Mouse (Mus musculus) heart, postnatal 0 days (tissue): Measurements from ENCODE around the gene Gm28038. TPM values are rescaled to one million over a fixed set of nuclear protein-coding genes. Genes with fewer than 3 reads are reported as not detected.

ENCODE experiments used
- ATAC-seq: fragments of 200-750 bp; cut with Nextera tagmentation; 2 replicates; pipeline ENCODE4 v1.8.0; 2017; ENCODE audit warnings: low read depth, moderate number of reproducible peaks, moderate library complexity; ENCODE audit not compliant: insufficient read depth
- DNase-seq: peaks from one replicate; pipeline ENCODE4 v3.0.0-alpha.2; 2016; ENCODE audit warnings: low spot score
- H3K27ac ChIP-seq: fragments of 300-500 bp; sonication (generic); 2 replicates; pipeline ENCODE4 v1.5.1; 2014; ENCODE audit warnings: low read depth, mild to moderate bottlenecking
- H3K27me3 ChIP-seq: fragments of 300-500 bp; sonication (generic); 2 replicates; pipeline ENCODE4 v1.6.1; 2014; ENCODE audit warnings: low read length, mixed read lengths; ENCODE audit not compliant: control insufficient read depth, insufficient read depth
- H3K36me3 ChIP-seq: fragments of 300-500 bp; sonication (generic); replicated peaks from 2 replicates; pipeline ENCODE4 v1.6.1; 2014; ENCODE audit warnings: low read length, mixed read lengths; ENCODE audit not compliant: control insufficient read depth, insufficient read depth
- H3K4me1 ChIP-seq: fragments of 300-500 bp; sonication (generic); 2 replicates; pipeline ENCODE4 v1.6.1; 2014; ENCODE audit warnings: antibody characterized with exemption; ENCODE audit not compliant: control insufficient read depth, insufficient read depth
- H3K4me2 ChIP-seq: fragments of 300-500 bp; sonication (generic); 2 replicates; pipeline ENCODE4 v1.6.1; 2014; ENCODE audit warnings: low read depth, mild to moderate bottlenecking, low read length, moderate library complexity
- H3K4me3 ChIP-seq: fragments of 300-500 bp; sonication (generic); 2 replicates; pipeline ENCODE4 v1.5.1; 2014; ENCODE audit warnings: low read depth, low read length
- H3K9ac ChIP-seq: fragments of 300-500 bp; sonication (generic); replicated peaks from 2 replicates; pipeline ENCODE4 v1.6.1; 2014; ENCODE audit warnings: low read depth, low read length, mixed read lengths
- H3K9me3 ChIP-seq: fragments of 300-500 bp; sonication (generic); replicated peaks from 2 replicates; pipeline ENCODE4 v1.6.1; 2016; ENCODE audit warnings: low read length; ENCODE audit not compliant: control insufficient read depth
- CTCF ChIP-seq: IDR thresholded peaks from 2 replicates; pipeline ENCODE4 v1.5.1; 2016; ENCODE audit warnings: antibody characterized with exemption, control low read depth, low read depth
- EP300 ChIP-seq: IDR thresholded peaks from 2 replicates; pipeline ENCODE4 v1.6.1; 2016; ENCODE audit warnings: antibody characterized with exemption, low read depth
- WGBS: fragments of 180-500 bp; shearing (Covaris S2); extraction: QIAGEN DNeasy Blood & Tissue Kit; methylation state at CpG from one replicate; pipeline ENCODE4 v1.1.7; 2014; 5-methylcytosine and 5-hydroxymethylcytosine counted together
- polyA plus RNA-seq: library from polyadenylated mRNA; unstranded; fragments of >200 nt; fragmentation: Nextera tagmentation; extraction: Ambion mirVana; gene quantifications from 2 replicates; pipeline ENCODE4 v1.2.1, GENCODE M21; 2015
- total RNA-seq: library from RNA; depleted of rRNA; stranded (reverse); fragments of >200 nt; gene quantifications from 2 replicates; pipeline ENCODE4 v1.2.3, GENCODE M21; 2014; ENCODE audit warnings: low replicate concordance

Gm28038 gene
- total and polyA plus RNA-seq, 2 experiments from 2014 or later, result not detected

- H3K9ac ChIP-seq, result no peak overlapping the region
- H3K27ac ChIP-seq, result no peak overlapping the region
- DNase-seq (no peak), ATAC-seq (no peak)
- H3K36me3 ChIP-seq, result peaks cover 51% of the 10 kb centered on the region
- WGBS, result 86% methylated on average over 5 of the region's 5 CpGs
- H3K27me3 ChIP-seq, result no peaks in the 10 kb centered on the region
- H3K4me3 ChIP-seq, result no peak overlapping the region
- H3K4me2 ChIP-seq, result no peak overlapping the region
- H3K9me3 ChIP-seq, result no peaks in the 10 kb centered on the region
- H3K4me1 ChIP-seq, result peaks cover 23% of the 10 kb centered on the region
- no peak for TF ChIP-seq EP300
- no peak for TF ChIP-seq CTCF
Measured at GRCm38 (mm10) chr2:30247036-30247435, 33.8 kb upstream of the Gm28038 start.

DNA sequence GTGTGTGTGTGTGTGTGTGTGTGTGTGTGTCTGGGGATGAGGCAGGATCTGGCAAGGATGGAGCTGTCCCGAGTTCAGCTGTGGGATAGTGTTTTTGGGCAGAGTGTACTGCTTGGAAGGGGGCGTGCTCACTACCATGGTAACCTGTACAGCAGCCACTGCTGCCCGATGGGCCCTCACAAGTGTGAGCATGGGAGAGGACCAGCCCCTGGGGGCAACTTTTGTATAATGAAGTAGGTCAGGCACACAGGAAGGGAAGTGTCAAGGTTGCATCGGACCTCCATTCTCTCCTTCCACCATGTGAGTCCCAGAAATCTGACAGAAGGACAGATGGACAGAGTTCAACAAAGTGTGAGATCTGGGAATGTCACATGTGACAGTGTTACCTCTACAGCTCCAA lies 33.2 kb upstream of the Gm28038 start:
- TF ChIP-seq CTCF, result no peak
- no peak for TF ChIP-seq EP300
- H3K27ac ChIP-seq, result no peak overlapping the region
- H3K9me3 ChIP-seq, result no peaks in the 10 kb centered on the region
- DNase-seq, result no peak
- ATAC-seq, result no peak
- 65% methylated on average over 4 of the region's 4 CpGs for WGBS
- no peak overlapping the region for H3K4me3 ChIP-seq
- peaks cover 19% of the 10 kb centered on the region for H3K4me1 ChIP-seq
- no peak overlapping the region for H3K9ac ChIP-seq
- H3K36me3 ChIP-seq, result peaks cover 58% of the 10 kb centered on the region
- H3K27me3 ChIP-seq, result no peaks in the 10 kb centered on the region
- no peak overlapping the region for H3K4me2 ChIP-seq

DNA sequence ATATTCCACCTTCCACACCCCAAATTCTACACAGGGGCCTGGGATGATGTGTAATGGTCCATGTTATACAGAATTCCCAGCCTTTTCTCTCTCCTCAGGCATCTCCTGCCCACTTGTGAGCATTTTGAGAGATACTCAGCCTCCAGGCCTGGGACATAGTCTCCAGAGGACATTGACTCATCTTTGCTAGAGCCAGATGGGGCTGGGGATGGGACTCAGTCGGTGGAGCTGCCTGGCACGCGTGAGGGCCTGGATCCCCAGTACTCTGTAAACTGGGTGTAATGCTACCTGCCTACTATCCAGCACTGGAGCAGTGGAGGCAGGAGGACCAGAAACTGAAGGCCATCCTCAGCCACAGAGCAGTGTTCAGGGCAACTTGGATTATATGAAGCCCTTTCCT lies 31.7 kb upstream of the Gm28038 start:
- Histone ChIP-seq H3K9ac (no peak overlapping the region), H3K27me3 (no peaks in the 10 kb centered on the region), H3K4me1 (peaks cover 12% of the 10 kb centered on the region; the same call in 1 of the 2 replicates), H3K9me3 (no peaks in the 10 kb centered on the region), H3K4me2 (no peak overlapping the region), H3K27ac (no peak overlapping the region), H3K4me3 (no peak overlapping the region), H3K36me3 (peaks cover 56% of the 10 kb centered on the region)
- no peak for DNase-seq
- ATAC-seq, result no peak
- TF ChIP-seq CTCF (no peak), EP300 (no peak)
- WGBS, result 85% methylated on average over 3 of the region's 3 CpGs

DNA sequence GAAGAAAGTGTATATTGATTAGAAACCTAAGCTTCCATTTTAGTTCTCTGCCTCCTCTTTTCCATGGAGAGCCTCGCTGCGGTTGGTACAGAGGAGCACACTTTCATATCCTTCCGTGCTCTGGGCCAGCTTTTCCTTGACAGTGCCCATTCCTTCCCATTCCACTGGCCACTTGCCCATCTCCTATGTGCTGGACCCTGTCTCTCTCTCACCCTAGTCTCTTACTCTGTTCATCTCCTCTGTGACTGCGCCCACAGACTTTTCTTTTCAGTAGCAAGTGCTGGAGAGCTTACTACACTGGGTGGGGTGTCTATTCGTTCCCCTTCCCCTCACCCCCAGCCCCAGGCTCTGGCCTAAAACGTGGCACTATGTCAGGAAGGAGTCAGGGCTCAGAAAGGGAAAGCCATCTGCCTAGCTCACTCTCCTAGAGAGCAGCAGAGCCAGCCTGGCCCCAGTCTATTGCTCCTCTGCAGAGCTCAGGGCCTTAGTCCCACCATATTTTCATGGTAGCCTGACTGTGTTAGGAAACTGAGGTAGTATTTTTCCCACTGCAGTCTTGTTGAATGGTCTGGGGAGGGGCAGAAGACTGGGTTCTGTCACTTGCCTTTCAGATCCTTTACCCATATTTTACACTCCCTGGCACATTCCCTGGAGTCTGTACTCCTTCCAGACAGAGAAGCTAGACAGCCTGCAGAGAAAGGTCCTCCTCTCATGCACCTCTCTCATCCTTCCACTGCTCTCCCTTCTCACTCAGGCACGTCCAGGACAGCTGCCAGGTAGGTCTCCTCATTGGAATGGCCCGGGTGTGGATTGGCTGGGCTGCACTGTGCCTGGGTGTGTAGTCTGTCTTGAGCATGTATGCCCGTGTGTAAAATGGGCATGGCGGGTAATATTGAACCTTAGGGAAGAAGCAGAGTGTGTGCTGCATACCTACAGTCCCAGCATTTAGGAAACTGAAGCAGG lies 30.4 kb upstream of the Gm28038 start:
- no peak for DNase-seq
- H3K4me1 ChIP-seq, result peaks cover 12% of the 10 kb centered on the region; the same call in 1 of the 2 replicates
- H3K27me3 ChIP-seq, result no peaks in the 10 kb centered on the region
- no peak for TF ChIP-seq CTCF
- TF ChIP-seq EP300, result no peak
- H3K4me2 ChIP-seq, result no peak overlapping the region
- H3K4me3 ChIP-seq, result no peak overlapping the region
- 84% methylated on average over 10 of the region's 10 CpGs for WGBS
- H3K9me3 ChIP-seq, result no peaks in the 10 kb centered on the region
- H3K9ac ChIP-seq, result no peak overlapping the region
- H3K27ac ChIP-seq, result 0 out of 2 replicates have a peak overlapping the region, but pooled peaks have one; percentile 15
- H3K36me3 ChIP-seq, result peaks cover 63% of the 10 kb centered on the region
- no peak for ATAC-seq

GRCm38 (mm10) chr2:30251417-30252104 lies 29.3 kb upstream of the Gm28038 start:
- no peak overlapping the region for H3K9ac ChIP-seq

More at GRCm38 (mm10) chr2:30251417-30252104, 29.3 kb upstream of the Gm28038 start:
- Histone ChIP-seq H3K27ac (peak overlapping the region; percentile 48), H3K9me3 (no peaks in the 10 kb centered on the region), H3K4me3 (no peak overlapping the region), H3K27me3 (no peaks in the 10 kb centered on the region), H3K4me2 (no peak overlapping the region), H3K4me1 (peaks cover 12% of the 10 kb centered on the region; the same call in 1 of the 2 replicates), H3K36me3 (peaks cover 64% of the 10 kb centered on the region)
- ATAC-seq (peak; percentile 31), DNase-seq (no peak)
- WGBS, result 34% methylated on average over 5 of the region's 5 CpGs
- TF ChIP-seq CTCF, result no peak
- TF ChIP-seq EP300, result no peak
